Mouse (Mus musculus) spleen, postnatal 10 days (tissue): ENCODE results near the gene Moap1.

ENCODE experiments used
- DNase-seq, 2 experiments: peaks; one replicate each; pipeline ENCODE4 v3.0.0; 2021 to 2022; ENCODE audit warnings: low spot score in 2 of 2

Gene Moap1

GRCm38 (mm10) chr12:102705906-102706640, 37.4 kb downstream of the Moap1 start:
- no peak for DNase-seq

DNA sequence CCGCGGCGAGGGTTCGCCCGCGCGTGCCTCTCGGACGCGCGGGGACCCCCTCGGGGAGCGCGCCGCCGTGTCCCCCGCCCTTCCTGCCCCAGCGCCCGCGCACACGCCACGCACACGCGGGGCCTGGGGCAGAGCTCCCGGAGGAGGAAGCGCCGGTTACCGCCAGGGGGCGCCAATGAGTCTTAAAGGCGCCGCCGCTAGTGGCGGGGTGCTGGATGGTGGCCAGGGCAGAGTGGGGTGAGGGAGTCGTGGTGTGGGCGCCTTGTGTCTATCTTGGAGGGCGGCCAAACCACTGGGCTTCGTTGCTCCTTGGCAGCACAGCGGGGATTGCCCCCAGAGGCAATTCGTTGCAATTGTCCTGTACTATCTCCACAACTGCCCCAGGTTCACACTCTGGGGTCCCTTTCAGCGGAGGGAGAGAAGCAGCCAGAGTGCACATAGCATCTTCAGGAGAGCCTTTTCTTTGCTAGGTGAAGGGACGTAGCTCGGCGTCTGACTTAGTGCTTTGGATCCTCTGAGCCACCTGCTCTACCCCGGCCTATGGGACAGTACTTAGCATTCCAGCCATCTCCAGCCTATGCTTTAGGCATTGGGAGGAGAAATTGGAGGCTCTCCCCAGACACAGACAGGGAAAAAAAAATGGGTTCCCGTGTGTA, 38.1 kb downstream of the Moap1 start:
- DNase-seq, result peak; percentile 84 to 93

DNA sequence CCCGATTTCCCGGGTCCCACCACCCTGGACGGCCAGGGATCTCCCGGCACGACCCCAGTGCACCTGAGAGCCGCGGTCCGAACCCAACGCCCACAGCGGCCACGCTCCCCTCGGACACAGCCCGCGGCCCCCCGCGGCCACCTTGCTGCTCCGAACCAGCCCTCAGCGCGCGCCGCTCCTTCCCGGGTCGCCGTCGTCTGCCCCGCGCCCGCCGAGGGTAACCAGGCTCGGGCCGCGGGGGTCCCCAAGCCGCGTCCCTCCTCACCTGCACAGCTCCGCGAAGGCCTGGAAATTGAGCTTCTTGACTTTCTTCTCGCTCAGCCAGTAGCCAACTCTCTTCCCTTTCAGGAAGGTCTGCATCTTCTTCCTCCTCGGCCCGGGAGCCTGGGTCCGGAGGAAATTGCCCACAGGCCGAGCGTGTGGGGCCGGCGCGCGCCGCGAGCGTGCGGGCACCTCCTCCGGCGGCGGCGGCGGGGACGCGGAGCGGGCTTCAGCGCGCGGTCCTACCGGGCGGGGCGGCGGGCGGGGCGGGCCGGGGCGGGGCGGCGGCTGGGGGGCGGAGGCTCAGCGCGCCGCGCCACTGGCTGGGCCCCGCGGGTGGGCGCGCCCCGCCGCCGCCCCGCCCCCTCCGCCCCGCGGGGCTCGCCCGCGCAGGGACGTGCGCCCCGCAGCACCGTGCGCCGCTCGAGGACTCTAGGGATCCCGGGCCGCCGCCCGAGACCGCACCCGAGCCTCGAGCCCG, 38.8 kb downstream of the Moap1 start, which contains the start of gene Itpk1:
Itpk1 (minus strand) TSS at position 474 of the 742 bp plus-strand sequence.
- DNase-seq, result peak; percentile 64 to 71

GRCm38 (mm10) chr12:102703921-102704408, 39.5 kb downstream of the Moap1 start:
- DNase-seq, result no peak

DNA sequence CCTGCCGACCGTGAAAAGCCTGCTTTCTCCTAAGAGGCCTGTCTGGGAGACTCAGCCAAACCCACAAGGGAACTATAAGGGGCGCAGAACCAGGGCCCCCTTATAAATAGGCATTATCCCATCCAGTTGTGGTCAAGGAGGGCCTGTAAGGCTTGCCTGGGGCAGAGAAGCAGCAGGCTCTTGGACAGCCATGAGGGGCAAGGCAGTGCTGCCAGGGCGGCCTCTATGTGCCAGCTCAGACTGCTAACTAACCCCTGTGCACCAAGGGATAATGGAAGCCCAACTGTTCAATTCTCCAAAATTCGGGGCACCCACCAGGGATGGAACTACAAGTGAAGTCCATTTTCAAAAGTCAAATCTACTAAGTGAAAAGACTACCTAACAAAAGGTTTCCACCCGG, 40.0 kb downstream of the Moap1 start:
- no peak for DNase-seq

DNA sequence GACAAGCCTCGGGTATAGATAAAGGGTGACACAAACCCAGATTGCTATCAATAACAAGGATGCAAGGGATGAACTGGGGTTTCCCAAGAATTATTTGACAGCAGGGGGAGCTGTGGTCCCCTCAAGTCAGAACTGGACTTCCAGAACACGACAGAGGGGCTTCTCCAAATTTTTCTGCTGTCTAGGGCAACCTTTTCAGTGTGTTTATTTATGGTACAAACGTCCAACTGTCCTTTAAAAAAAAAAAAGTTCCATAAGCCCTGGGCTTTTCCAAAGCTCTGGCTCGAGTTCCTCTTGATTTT, 40.4 kb downstream of the Moap1 start:
- DNase-seq, result no peak

- peak; percentile 69 to 92 for DNase-seq
Measured at GRCm38 (mm10) chr12:102702356-102703110, 40.9 kb downstream of the Moap1 start.

- DNase-seq, result no peak
Measured at GRCm38 (mm10) chr12:102701691-102702207, 41.7 kb downstream of the Moap1 start.

DNA sequence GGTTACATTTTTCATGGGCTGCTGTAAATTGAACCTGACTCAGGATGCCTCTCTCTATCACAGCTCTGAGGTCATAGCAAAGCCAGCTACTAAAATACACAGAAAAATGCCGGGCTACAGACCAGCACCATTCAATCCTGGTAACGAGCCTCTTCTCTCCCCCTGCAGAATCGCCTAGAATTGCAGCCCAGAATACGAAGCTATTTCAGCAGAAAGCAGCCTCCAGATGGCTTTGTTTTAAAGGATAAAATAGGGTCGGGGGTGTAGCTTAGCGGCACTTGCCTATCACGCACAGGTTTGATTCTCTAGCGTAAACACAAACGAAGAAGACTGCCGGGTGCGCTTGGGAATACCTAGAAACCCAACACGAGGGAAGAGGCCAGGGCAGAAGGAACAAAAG, 43.0 kb downstream of the Moap1 start:
- DNase-seq, result no peak

- DNase-seq, result no peak
Measured at GRCm38 (mm10) chr12:102699156-102699555, 44.3 kb downstream of the Moap1 start.

- DNase-seq, result no peak
Measured at GRCm38 (mm10) chr12:102698089-102698684, 45.3 kb downstream of the Moap1 start.

- DNase-seq, result no peak
Measured at GRCm38 (mm10) chr12:102697381-102697780, 46.1 kb downstream of the Moap1 start.

DNA sequence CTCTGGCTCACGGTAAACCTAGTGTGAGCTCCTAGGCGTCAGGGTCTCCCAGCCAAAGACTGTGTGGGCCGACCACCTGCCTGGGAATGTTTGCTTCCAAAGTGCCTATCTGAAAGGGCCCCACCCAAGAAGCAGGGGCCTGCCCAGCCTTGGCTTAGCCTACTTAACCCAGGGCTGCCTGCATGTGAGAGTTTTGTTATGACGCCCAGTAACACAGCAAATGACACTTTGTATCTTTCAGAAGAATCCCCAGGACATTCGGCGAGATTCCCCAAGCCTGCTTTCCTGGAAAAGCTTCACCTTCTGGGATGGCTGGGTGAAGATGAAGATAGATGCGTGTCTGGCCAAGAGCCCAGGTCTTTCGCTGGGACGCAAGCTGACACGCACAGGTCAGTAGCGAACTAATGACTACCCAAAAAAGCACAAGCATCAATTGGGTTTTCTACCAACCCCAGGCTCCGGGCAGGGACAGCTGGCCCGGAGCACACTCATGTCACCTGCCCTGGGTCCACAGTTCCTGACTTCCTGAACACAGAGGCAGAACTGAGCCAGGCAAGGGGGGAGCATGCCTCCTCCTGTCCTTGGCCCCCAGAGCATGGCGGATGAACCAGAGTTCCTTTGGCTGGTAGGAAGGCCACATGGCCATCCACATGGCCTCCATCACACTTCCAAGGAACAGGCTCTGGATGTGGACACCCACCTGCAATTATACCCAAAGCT, 46.7 kb downstream of the Moap1 start:
- no peak for DNase-seq

DNA sequence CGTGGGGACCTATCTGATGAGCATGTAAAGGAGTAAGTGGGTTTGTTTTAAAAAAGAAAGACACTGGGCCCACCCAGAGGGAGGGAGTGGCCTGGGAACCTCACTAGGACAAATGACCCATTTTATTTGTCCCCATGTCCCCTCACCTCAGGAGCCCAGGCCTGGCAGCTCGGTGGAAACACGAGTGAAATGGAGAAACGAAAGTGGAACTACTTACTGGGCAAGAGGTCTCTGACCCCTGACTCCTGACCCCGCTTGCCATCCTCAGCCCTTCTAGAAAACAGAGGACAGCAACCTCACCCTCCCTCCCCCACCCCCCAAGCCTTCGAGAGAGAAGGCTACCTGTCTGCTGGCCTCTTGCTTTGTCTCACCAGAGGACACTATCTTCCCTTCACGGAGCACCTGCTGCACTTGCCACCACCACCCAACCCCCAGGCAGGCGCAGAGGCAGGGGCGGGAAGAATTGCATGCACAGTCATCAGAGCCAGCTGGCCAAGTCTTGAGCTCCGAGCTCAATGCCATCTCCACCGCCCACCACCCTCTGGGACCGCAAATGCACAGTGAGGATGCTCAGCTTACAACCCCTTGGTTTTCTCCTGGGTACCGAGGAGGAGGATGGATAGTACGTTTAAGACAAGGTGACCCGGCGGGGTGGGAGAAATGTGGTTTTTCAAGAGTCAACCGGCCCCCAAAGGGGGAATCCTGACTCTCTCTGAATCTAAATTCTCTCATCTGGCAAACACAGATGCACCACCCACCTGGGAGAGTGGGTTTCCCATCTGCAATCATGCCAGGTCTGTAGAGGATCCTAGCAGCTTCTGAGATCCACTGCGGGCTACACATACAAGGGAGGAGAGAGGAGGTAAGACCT, 47.9 kb downstream of the Moap1 start:
- no peak for DNase-seq
